Mouse (Mus musculus): Measurements from ENCODE around the gene Tbc1d7.

Tbc1d7 gene

DNA sequence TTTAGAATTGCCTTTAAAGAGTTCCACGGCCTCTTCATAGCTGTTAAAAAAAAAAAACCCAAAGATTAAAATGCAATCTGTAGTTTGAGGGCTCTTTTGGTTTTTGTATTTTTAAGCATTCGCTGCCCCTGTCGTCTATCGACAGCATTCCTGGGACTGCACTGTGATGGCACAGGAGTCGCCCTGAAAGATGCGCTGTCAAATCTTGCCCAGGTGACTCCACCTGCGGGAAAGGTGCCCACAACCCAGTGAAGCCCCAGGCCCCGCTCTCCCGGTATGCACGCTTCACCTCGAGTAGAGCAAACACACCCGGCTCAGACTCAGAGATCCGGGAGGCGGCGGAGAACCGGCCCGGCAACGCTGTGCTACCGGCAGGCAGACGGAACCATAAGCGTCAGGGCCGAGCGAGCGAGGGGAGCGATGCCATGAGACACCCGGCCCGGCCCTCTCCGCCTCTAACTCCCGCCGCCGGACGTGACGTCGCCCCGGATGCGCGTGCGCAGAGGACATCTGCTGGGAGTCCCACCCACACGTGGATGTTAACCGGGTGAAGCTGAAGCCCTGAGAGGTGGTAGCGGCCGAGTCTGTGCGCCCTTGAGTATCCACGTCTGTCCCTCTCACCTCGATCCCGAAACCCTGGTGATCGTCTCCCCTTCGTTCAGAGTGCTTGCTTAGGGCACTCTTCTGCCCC lies at the start of gene Tbc1d7:
TSS of gene Tbc1d7 (minus strand) at position 482 of the 691 bp plus-strand sequence.
- peak; percentile 96 to 97 for DNase-seq (ENCODE audit: low spot score in 2 of 2)

GRCm38 (mm10) chr13:43220635-43221034 lies 49.3 kb upstream of the Tbc1d7 start:
- DNase-seq (ENCODE audit: low spot score in 2 of 2): no peak

DNA sequence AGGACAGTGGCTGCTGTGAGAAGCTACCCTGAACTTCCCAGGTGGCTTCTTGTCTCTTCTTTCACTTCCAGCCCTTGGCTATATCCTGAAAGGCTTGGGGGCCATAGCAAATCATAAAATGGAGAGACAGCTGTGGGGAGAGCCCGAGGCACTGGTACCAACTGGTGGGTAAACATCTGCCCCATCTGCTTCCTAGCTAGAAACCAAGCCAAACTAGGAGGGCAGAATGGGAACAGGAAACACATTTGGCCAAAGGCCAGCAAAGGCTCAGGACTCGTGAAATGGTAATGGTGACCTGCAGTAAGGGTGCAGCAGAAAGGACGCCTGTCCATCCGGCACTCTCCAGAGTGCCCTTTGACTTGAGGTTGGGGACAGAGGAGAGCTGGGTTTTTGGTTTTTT lies 47.5 kb upstream of the Tbc1d7 start:
- DNase-seq (ENCODE audit: low spot score in 2 of 2): no peak

DNA sequence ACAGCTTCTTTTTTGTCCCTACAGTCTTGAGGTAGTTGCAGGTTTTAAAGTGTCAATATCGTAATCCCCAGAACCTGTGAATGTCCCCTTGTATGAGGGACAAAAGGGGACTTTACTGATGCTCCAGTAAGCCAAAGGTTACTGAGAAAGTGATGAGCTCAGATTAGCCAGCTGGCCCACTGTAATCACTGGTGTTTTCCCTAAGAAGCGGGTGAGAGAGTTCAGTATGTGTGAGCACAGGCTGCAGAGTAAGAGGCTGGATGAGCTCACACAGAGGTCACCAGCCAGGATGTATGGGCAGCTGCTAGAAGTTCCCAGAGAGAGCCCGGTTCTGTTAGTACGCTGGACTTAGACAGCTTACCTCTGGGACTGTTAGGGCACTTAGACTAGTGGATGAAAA lies 47.0 kb upstream of the Tbc1d7 start:
- no peak for DNase-seq (ENCODE audit: low spot score in 2 of 2)

- DNase-seq (ENCODE audit: low spot score in 2 of 2): no peak
Measured at GRCm38 (mm10) chr13:43217686-43218085, 46.4 kb upstream of the Tbc1d7 start.

GRCm38 (mm10) chr13:43217059-43217458 lies 45.8 kb upstream of the Tbc1d7 start:
- DNase-seq (ENCODE audit: low spot score in 2 of 2): no peak

DNA sequence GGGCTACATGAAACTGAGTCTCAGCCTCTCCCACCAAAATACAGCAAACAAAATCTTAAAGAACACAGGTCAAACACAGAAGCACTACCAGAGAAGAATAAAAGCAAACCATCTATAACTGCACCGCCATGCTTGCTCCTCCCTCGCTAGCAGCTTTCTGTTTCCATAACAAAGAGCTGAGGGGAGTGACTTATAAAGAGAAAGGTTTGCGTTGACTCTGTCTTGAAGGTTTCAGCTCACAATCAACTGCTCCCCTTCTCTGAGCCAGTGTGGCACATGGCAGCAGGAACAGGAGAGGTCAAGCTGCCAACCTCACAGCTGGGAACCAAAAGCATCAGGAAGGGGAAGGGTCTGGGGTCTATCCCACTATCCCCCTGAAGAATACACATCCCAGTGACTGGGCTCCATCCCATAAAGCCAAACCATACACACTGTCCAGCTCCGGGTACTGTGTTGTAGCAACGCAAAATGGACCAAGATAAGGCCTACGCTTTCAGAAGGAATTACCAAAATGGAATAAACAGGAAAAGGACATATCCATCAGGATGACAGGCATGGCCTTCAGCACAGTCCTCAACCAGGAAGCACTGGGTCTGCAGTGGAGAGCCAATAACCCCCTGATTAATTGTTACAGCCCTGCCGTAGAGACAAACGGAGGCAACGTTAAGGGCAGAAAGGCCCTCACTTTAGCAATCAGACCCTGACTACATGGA lies 44.8 kb upstream of the Tbc1d7 start:
- no peak for DNase-seq (ENCODE audit: low spot score in 2 of 2)

DNA sequence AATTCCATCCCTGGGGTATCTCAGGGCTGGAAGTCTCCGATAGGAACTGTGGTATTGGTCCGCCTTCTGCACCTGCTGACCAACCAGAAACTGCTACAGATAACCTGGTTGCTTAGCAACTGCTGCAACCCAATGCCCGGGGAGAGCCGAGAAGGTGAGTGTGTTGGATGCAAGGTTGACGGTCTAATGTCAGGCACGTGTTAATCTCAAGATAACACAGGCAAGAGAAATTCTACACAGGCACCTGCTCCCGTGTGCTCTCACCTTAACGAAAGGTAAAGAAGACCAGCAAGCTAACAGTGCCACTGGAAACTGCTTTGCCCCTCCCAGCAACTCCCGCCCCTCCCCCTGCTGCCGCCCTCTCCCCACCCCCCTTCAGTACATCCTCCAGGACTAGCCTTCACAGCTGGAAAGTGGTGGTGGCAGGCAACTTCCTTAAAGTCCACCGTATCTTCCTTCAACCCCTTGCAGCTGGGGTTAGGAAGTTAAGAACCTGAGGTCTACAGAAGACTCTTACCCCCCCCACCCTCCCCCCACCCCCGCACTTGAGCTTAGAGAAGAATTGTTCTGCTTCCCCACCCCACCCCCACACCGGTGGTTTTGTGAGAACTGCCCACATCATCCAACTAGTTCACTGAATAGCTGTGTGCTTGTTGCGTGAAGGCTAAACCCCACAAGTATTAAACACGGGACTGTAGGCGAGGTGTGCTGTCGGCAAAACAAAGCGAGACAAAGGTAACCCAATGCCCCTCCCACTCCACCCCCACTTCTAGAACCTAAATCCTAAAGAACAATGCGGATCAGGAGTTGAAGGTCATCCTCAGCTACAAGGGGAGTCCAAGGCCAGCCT lies 44.1 kb upstream of the Tbc1d7 start:
- no peak for DNase-seq (ENCODE audit: low spot score in 2 of 2)

GRCm38 (mm10) chr13:43212338-43212737 lies 41.0 kb upstream of the Tbc1d7 start:
- peak in 1 of 2 experiments; percentile 57 for DNase-seq (ENCODE audit: low spot score in 2 of 2)

- DNase-seq (ENCODE audit: low spot score in 2 of 2): no peak
Measured at GRCm38 (mm10) chr13:43210956-43211355, 39.7 kb upstream of the Tbc1d7 start.

- DNase-seq (ENCODE audit: low spot score in 2 of 2): no peak
Measured at GRCm38 (mm10) chr13:43209560-43209959, 38.3 kb upstream of the Tbc1d7 start.

DNA sequence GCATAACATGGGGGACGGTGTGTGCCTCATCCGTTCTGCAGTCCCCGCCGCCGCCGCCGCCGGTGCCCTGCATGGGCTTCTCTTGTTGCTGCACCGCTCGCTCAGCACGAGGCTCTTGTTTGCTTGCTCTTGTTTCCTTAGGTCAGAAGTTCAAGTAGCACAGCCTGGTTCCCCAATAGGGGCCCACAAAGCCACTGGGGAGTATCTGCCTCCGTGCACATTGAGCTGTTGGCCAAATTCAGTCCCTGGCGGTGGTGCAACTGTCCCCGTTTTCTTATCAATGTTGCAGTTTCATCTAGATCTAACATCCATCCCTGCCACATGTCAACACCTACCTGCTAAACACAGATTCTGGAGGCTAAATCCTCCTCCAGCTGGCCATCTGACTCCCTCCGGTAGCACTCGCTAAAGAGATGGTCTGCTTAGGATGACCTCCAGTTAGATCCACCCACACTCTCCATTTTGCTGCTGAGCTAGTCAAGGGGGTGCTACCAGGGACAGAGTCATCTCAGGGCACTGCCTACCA lies 37.7 kb upstream of the Tbc1d7 start:
- no peak for DNase-seq (ENCODE audit: low spot score in 2 of 2)

- DNase-seq (ENCODE audit: low spot score in 2 of 2): no peak
Measured at GRCm38 (mm10) chr13:43206118-43206683, 34.9 kb upstream of the Tbc1d7 start.

- no peak for DNase-seq (ENCODE audit: low spot score in 2 of 2)
Measured at GRCm38 (mm10) chr13:43203641-43204040, 32.3 kb upstream of the Tbc1d7 start.

DNA sequence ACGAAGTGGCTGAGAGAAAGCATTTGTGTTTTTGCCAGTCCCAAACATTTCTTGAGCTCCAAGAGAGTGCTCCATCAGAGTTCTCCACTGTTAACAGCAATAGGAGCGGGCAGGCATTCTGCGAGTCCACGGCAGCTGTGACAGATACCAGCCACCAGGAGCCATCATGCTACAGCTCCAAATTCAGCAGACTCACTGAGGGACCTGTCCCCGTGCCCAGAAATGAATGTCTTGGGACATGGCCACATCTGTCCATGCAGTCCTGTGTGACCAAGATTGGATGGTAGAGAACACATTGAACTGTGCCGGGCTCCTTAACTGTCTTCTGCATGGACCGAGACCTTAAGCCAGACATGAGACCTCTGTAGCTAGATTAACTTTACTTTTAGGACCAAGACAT lies 31.9 kb upstream of the Tbc1d7 start:
- DNase-seq (ENCODE audit: low spot score in 2 of 2): no peak

- no peak for DNase-seq (ENCODE audit: low spot score in 2 of 2)
Measured at GRCm38 (mm10) chr13:43202351-43202750, 31.1 kb upstream of the Tbc1d7 start.

GRCm38 (mm10) chr13:43201033-43201432 lies 29.7 kb upstream of the Tbc1d7 start:
- no peak for DNase-seq (ENCODE audit: low spot score in 2 of 2)

GRCm38 (mm10) chr13:43200473-43200872 lies 29.2 kb upstream of the Tbc1d7 start:
- DNase-seq (ENCODE audit: low spot score in 2 of 2): no peak

GRCm38 (mm10) chr13:43199749-43200148 lies 28.4 kb upstream of the Tbc1d7 start:
- DNase-seq (ENCODE audit: low spot score in 2 of 2): no peak

GRCm38 (mm10) chr13:43199282-43199681 lies 28.0 kb upstream of the Tbc1d7 start:
- no peak for DNase-seq (ENCODE audit: low spot score in 2 of 2)

DNA sequence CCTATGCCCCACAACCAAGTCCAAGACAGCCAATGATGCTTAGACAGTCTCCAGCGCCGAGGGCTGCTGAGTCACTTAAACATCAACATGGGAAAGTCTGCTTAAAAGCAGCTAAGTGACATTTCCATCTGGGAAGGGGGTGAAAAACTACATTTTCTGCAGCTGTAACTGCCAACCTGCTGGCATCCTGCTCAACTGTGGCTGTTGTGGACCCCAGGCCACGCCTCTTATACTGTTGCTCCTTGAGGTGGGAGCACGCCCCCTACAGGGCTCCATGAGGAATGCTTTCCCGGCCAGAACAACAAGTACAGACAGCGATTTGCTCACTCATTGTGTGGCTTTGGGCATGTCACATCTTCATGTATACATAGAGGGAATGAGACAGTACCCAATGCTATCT lies 25.9 kb upstream of the Tbc1d7 start:
- no peak for DNase-seq (ENCODE audit: low spot score in 2 of 2)

GRCm38 (mm10) chr13:43196000-43196399 lies 24.7 kb upstream of the Tbc1d7 start:
- no peak for DNase-seq (ENCODE audit: low spot score in 2 of 2)
